Mouse (Mus musculus) frontal cortex, postnatal 25 days (tissue): Measurements from ENCODE around the gene Olfr813.
"Not testable (repeated sequence)": the region's sequence is repeated elsewhere in the genome, so short reads cannot be mapped to it uniquely, and the experiment has no call there.

Experiments used
- DNase-seq, 2 experiments: peaks; one replicate each; pipeline ENCODE4 v3.0.0; 2022; ENCODE audit warnings: low spot score in 2 of 2

The Olfr813 gene

GRCm38 (mm10) chr10:129855067-129855466 is at the start of gene Olfr813:
Gene Olfr813, plus strand, starts transcription at chr10:129855367.
- no peak for DNase-seq

GRCm38 (mm10) chr10:129845994-129846393 is 9.2 kb upstream of the Olfr813 start, which contains the start of gene Olfr812:
Gene Olfr812, minus strand, starts transcription at chr10:129846094.
- DNase-seq: no peak

- DNase-seq: no peak
Measured at GRCm38 (mm10) chr10:129847343-129847742, 7.8 kb upstream of the Olfr813 start.

GRCm38 (mm10) chr10:129879751-129880150 is 24.6 kb downstream of the Olfr813 start, which contains the start of gene Olfr814:
Gene Olfr814, minus strand, starts transcription at chr10:129879851.
- DNase-seq: not testable (repeated sequence)

- not testable (repeated sequence) for DNase-seq
Measured at GRCm38 (mm10) chr10:129885496-129885895, 30.3 kb downstream of the Olfr813 start.

- DNase-seq: no peak
Measured at GRCm38 (mm10) chr10:129885934-129886333, 30.8 kb downstream of the Olfr813 start.

- DNase-seq: not testable (repeated sequence)
Measured at GRCm38 (mm10) chr10:129905767-129906166, 50.6 kb downstream of the Olfr813 start, which contains the start of gene Olfr815. Gene Olfr815, minus strand, starts transcription at chr10:129905867.
